Comparison of ENCODE assay signal across 24 mouse cellular contexts in the genomic region with DNA sequence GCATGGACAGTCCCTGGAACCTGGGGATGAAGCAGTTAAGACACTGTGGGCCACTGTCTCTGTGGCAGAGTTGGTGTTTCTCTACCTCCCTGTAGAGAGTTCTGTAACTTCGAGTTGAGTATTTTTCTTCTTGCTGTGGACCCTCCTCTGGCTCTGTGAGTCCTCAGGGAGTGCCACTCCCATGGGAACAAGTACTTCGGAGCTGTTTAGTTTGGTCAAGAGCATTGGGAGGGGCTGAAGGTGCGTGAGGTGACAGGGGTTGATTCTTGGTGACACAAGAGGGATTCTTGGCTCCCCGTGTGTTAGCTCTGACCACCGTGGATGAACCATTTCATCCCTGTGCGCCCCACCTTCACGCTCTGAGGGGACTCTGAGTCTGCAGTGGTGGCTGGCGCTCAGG.
"Had no signal": no experiment of that assay in that cellular context is flagged by ENCODE, and none has a peak within 500 bp of the region (broad histone marks: within the 10 kb centered on the region; RNA-seq: fewer than 3 reads in every experiment).

No protein-coding gene starts in this region.

- H3K27me3 ChIP-seq: heart, embryonic 13.5 days; heart, embryonic 15.5 days; hindbrain, embryonic 13.5 days; hindbrain, embryonic 15.5 days; kidney, embryonic 15.5 days; limb, embryonic 13.5 days; limb, embryonic 15.5 days had no signal

- ATAC-seq: hindbrain, postnatal 0 days had no signal

- H3K36me3 ChIP-seq: heart, embryonic 13.5 days; heart, embryonic 15.5 days; hindbrain, embryonic 13.5 days; hindbrain, embryonic 15.5 days; kidney, embryonic 15.5 days; limb, embryonic 13.5 days; limb, embryonic 15.5 days had no signal

- DNase-seq: gastrocnemius, adult 2 months; gastrocnemius, postnatal 10 days; gastrocnemius, postnatal 25 days; heart, adult 11 months; heart, adult 2 months; heart, postnatal 14 days; heart, postnatal 36 days; kidney, adult 11 months; kidney, adult 2 months; kidney, adult 9 months; kidney, postnatal 14 days; kidney, postnatal 36 days; layer of hippocampus, postnatal 36 days; left cerebral cortex, postnatal 4 days had no signal

- H3K27ac ChIP-seq: gastrocnemius, adult 2 months; heart, adult 2 months; heart, embryonic 13.5 days; heart, embryonic 15.5 days; kidney, embryonic 15.5 days; kidney, postnatal 0 days; limb, embryonic 13.5 days had no signal

- H3K4me2 ChIP-seq: heart, embryonic 11.5 days; heart, embryonic 13.5 days; heart, embryonic 15.5 days; hindbrain, embryonic 13.5 days; hindbrain, embryonic 15.5 days; kidney, embryonic 15.5 days; limb, embryonic 13.5 days; limb, embryonic 15.5 days had no signal

- H3K9ac ChIP-seq: heart, embryonic 13.5 days; heart, embryonic 15.5 days; hindbrain, embryonic 13.5 days; hindbrain, embryonic 15.5 days; kidney, embryonic 15.5 days; limb, embryonic 13.5 days; limb, embryonic 15.5 days had no signal

- H3K4me3 ChIP-seq: gastrocnemius, adult 2 months; heart, adult 2 months; heart, embryonic 13.5 days; heart, embryonic 15.5 days; hindbrain, embryonic 13.5 days; hindbrain, embryonic 15.5 days; kidney, embryonic 15.5 days; limb, embryonic 13.5 days; limb, embryonic 15.5 days had no signal

- H3K9me3 ChIP-seq: heart, embryonic 13.5 days; heart, embryonic 15.5 days; hindbrain, embryonic 13.5 days; hindbrain, embryonic 15.5 days; kidney, embryonic 15.5 days; limb, embryonic 13.5 days; limb, embryonic 15.5 days had no signal
